Mouse (Mus musculus) cerebellum, postnatal 10 days (tissue): ENCODE measurements around the gene 1700057G04Rik.
"Not testable (repeated sequence)": the region's sequence is repeated elsewhere in the genome, so short reads cannot be mapped to it uniquely, and the experiment has no call there.

Experiments
- DNase-seq, 2 experiments: peaks; one replicate each; pipeline ENCODE4 v3.0.0; 2021; ENCODE audit warnings: mixed read lengths in 2 of 2

The 1700057G04Rik gene

DNA sequence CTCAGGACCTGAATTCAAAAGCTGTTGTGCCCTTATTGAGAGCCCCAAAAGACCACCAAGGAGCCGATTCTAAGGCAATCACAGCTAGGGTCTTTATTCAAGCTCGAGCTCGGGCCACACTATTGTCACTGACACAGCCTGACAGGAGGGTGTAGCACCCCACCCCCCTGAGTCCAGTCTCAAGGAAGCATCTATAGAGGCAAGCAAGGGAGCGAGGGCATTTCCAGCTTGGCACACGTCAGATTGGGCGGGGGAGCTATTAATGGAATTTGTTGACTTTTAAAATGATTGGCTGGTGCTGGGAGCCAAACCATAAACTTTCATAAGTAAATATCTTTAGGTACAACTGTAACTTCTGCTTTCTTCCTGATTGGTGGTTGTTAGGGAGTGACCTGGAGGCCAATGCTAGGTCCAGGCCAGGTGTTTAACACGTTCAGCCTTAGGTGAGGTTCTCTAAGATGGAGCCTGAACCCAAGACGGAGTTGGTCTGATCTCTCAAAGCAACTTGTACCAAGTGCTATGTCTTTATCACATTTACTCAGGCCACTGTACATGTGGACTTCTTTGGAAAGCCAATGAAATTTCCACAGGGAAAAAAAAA, 3.5 kb upstream of the 1700057G04Rik start:
- no peak for DNase-seq

DNA sequence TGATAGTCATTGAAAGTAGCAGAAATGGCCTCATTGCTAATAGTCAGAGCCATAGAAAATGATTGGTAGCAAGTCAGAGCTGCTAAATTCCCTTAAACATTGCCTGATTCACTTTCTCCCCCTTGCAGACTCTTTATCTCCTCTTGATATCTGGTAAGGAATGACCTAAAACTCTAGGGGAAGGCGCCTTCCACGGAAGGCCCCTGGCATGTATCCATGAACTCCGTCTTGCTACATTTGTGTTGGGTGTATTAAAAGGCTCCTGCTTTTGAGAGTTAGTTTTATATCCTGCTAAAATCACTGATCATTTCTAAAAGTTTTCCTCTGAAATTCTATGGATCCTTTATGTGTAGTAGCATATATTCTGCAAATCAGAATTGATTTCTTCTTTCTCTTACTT, 7.6 kb downstream of the 1700057G04Rik start:
- DNase-seq = no peak

GRCm38 (mm10) chr9:92325936-92326335, 16.8 kb downstream of the 1700057G04Rik start:
- DNase-seq = not testable (repeated sequence)

DNA sequence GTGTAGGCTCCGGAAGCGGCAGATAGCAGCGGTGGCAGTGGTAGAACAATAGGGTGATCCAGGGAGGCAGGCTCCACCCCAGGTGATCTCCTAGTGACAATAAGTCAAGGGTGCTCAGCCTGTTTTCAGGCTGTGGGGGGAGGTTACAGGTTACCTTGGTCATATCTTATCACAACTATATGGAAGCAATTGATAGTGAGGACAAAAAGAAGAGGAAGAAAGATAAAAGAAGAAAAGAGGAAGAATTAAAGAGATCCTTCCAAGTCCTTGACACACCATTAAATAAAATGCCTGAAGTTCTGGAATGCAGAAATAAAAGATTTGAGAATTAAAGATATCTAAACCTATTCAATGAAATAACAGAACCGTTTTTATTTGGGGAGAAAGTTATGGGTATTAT, 17.6 kb downstream of the 1700057G04Rik start:
- no peak for DNase-seq

DNA sequence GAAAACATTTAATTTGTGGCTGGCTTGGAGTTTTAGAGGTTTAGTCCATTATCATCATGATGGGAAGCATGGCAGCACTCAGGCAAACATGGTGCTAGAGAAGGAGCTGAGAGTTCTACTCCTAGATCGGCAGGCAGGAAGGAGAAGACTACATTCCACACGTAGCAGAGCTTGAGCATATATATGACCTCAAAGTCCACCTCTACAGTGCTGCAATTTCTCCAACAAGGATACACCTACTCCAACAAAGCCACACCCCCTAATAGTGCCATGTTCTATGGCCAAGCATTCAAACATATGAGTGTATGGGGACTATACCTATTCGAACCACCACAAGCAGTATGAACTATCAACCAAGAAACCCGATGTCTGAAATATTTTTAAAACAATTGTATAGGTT, 22.2 kb downstream of the 1700057G04Rik start:
- no peak for DNase-seq

DNA sequence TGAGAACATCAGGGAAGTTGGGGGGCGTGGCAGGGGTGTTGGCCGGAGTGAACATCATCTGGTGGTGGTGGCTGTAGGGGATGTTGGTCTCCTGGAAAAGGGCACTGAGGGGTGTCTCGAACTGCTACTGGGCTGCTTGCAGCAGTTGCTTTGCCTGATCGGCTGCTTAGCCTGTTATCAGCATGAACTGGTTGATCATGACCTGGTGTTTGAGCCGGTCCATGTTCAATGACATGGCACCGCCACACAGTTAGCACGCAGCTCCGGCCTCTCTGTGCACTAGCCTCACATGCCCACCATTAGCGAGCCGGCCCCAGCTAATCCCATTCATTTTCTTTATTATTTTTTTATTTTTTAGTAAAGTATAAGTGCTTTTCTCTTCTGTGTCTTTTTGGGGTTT, 25.7 kb downstream of the 1700057G04Rik start:
- no peak for DNase-seq

- DNase-seq = no peak
These were observed 26.2 kb downstream of the 1700057G04Rik start for GRCm38 (mm10) chr9:92335277-92335818.

GRCm38 (mm10) chr9:92337063-92337462, 27.9 kb downstream of the 1700057G04Rik start:
- DNase-seq = no peak

DNA sequence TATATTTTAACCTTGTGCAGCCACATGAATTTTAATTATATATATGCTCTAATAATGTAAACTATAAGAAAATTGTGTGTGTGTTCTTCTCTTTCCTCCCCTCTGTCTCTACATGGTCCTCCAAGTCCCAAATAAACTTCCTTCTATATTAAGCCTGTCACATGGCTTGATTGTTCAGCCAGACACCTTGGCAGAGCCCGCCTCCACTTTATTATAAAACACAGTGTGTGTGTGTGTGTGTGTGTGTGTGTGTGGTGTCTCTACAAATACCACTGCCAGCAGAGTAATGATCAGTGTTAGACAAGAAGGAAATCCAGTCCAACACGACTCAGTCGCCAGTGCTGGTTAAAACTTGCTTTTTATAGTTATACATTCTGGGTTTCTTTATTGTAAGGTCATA, 28.5 kb downstream of the 1700057G04Rik start:
- no peak for DNase-seq

GRCm38 (mm10) chr9:92338954-92339353, 29.8 kb downstream of the 1700057G04Rik start:
- no peak for DNase-seq

- no peak for DNase-seq
These were observed 42.7 kb downstream of the 1700057G04Rik start for GRCm38 (mm10) chr9:92351924-92352323.

GRCm38 (mm10) chr9:92353306-92353705, 44.1 kb downstream of the 1700057G04Rik start:
- no peak for DNase-seq

DNA sequence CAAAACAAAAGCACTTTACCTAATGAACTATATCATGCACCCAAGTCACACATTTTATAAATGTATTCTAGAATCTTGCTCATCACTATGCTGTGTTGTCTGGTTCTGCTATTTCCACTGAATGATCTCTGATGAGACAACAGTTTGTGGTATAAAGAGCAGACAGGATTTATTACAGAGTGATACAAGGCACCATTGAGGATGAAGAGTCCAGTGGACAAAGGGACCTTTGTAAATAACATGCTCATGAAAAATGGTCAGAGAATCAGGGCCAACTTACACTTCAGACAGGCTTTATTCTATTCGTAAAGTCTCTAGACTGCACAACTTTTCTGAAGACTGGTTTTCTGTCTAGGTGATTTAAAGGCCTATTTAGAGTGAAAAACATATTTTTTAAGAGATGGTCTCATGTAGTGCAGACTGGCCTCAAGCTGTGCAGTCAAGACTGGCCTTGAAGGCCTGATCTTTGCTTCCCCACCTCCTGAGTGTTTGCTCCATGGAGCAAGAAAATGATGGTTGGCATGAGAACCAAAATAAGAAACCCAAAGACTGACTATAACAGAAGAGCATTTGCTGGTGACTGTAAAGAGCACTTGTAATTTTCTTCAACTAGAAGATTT, 51.6 kb downstream of the 1700057G04Rik start:
- no peak for DNase-seq

- no peak for DNase-seq
These were observed 54.3 kb downstream of the 1700057G04Rik start for GRCm38 (mm10) chr9:92363478-92363877.

- DNase-seq = no peak
These were observed 59.7 kb downstream of the 1700057G04Rik start for GRCm38 (mm10) chr9:92368920-92369319.

GRCm38 (mm10) chr9:92373896-92374295, 64.7 kb downstream of the 1700057G04Rik start:
- no peak for DNase-seq

GRCm38 (mm10) chr9:92374705-92375199, 65.6 kb downstream of the 1700057G04Rik start:
- DNase-seq = peak; percentile 2 to 24

DNA sequence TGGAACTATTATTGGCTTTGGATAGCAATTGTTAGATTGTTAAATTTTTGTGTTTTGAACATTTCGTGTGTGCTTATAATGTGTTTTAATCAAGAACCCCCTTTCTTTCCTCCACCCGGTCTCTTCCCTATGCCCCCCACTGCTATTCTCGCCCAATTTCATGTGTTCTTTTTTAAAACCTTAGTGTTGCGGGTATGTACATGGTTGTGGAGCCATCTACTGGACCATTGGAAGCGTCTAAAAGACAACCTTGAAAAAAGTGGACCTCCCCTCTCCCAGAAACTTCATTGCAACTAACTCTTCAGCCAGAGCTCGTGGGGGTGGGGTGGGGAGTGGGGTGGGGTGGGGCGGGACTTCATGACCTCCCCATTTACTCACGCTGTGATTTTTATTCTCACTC, 66.2 kb downstream of the 1700057G04Rik start:
- no peak for DNase-seq

DNA sequence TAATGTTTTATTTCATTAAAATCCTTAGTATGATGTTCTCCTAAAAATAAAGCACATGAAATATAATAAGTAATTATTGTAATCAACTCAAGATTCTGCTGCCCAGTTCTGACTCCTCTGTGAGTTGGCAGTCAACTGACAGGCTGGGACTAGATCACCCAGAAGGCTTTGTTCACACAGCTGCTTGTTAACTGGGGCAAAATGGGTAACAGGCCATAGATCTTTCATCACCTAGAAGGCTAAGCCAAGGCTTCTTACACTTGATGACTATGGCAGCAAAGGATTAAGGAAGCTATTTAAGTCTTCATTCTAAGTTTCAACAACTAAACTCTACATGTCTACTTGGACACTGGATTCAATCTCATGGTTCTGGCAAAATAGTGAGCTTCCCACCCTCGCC, 68.8 kb downstream of the 1700057G04Rik start:
- DNase-seq = no peak

- DNase-seq = no peak
These were observed 70.1 kb downstream of the 1700057G04Rik start for GRCm38 (mm10) chr9:92379240-92379639.

GRCm38 (mm10) chr9:92383415-92383814, 74.2 kb downstream of the 1700057G04Rik start:
- DNase-seq = no peak

GRCm38 (mm10) chr9:92384401-92384800, 75.2 kb downstream of the 1700057G04Rik start:
- DNase-seq = no peak

DNA sequence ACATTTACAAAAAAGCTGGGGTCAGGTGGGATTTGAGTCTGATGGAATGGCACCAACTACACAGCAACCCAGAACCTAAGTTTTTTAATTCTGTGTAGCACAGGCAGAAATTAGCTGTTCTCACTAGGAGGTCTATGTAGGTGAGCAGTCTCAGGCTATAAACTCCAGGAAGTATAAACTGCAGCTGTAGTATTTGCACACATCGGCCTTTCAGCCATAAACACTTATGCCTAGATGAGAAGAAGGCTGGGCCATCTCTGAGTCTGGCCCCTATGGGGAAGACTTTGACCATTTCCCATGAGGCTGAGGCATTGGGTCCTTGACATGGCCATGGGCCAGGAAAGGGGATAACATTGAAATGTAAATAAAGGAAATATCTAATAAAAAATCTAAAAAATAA, 76.7 kb downstream of the 1700057G04Rik start:
- no peak for DNase-seq

- DNase-seq = no peak
These were observed 77.7 kb downstream of the 1700057G04Rik start for GRCm38 (mm10) chr9:92386871-92387270.
